Mouse (Mus musculus) hindbrain, embryonic 15.5 days (tissue): Measurements from ENCODE around the gene Hist1h2ac. TPM values are rescaled to one million over a fixed set of nuclear protein-coding genes. Genes with fewer than 3 reads are reported as not detected.

Source experiments
- ATAC-seq: fragments of 200-750 bp; cut with Nextera tagmentation; 2 replicates; pipeline ENCODE4 v1.8.0; 2017; ENCODE audit warnings: low read depth, moderate number of reproducible peaks, moderate TSS enrichment; ENCODE audit not compliant: low FRiP score
- H3K27ac ChIP-seq: fragments of 300-500 bp; sonication (generic); replicated peaks from 2 replicates; pipeline ENCODE4 v1.5.1; 2015; ENCODE audit warnings: mild to moderate bottlenecking, inconsistent platforms
- H3K27me3 ChIP-seq: fragments of 300-500 bp; sonication (generic); 2 replicates; pipeline ENCODE4 v1.6.1; 2015; ENCODE audit warnings: control low read depth, inconsistent platforms
- H3K36me3 ChIP-seq: fragments of 300-500 bp; sonication (generic); 2 replicates; pipeline ENCODE4 v1.6.1; 2015; ENCODE audit warnings: control low read depth, inconsistent platforms
- H3K4me1 ChIP-seq: fragments of 300-500 bp; sonication (generic); replicated peaks from 2 replicates; pipeline ENCODE4 v1.6.1; 2015; ENCODE audit warnings: control low read depth, inconsistent platforms
- H3K4me2 ChIP-seq: fragments of 300-500 bp; sonication (generic); 2 replicates; pipeline ENCODE4 v1.6.1; 2015; ENCODE audit warnings: moderate library complexity, mild to moderate bottlenecking, inconsistent platforms
- H3K4me3 ChIP-seq: fragments of 300-500 bp; sonication (generic); 2 replicates; pipeline ENCODE4 v1.5.1; 2015; ENCODE audit warnings: mild to moderate bottlenecking, inconsistent platforms
- H3K9ac ChIP-seq: fragments of 300-500 bp; sonication (generic); 2 replicates; pipeline ENCODE4 v1.6.1; 2015; ENCODE audit warnings: inconsistent platforms
- H3K9me3 ChIP-seq: fragments of 300-500 bp; sonication (generic); 2 replicates; pipeline ENCODE4 v1.6.1; 2016; ENCODE audit warnings: control low read depth, inconsistent platforms
- WGBS: fragments of 180-500 bp; shearing (Covaris S2); methylation state at CpG from one replicate; pipeline ENCODE4 v1.1.7; 2015; 5-methylcytosine and 5-hydroxymethylcytosine counted together
- polyA plus RNA-seq: library from polyadenylated mRNA; unstranded; fragments of >200 nt; fragmentation: Nextera tagmentation; extraction: Ambion mirVana; gene quantifications from 2 replicates; pipeline ENCODE4 v1.2.1, GENCODE M21; 2015

Gene Hist1h2ac
- polyA plus RNA-seq, 1 experiment from 2014 or later = 0.38 TPM

DNA sequence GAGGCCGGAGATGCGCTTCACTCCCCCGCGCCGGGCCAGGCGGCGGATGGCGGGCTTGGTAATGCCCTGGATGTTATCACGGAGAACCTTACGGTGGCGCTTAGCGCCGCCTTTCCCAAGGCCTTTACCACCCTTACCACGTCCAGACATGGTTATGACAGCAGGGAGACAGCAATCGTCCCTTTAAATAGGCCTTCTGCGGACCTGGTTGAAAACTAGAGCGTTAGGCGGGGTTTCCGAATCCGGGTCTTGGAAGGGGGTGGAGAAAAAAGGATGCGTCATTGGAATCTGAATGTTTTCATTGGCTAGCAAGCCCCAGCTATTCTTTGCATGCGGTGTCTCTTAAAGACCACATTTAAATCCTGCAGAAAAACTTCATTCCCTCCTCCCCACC lies 14.5 kb upstream of the Hist1h2ac start, which contains the start of gene Hist1h4c:
TSS of gene Hist1h4c (minus strand) at position 155 of the 394 bp plus-strand sequence.
- ATAC-seq = peak; percentile 98
- Histone ChIP-seq H3K9ac (peak within 1 kb of the TSS; percentile 57), H3K27ac (peak within 1 kb of the TSS; percentile 86), H3K36me3 (no peaks in the 10 kb centered on the region), H3K4me1 (peaks cover 12% of the 10 kb centered on the region), H3K9me3 (no peaks in the 10 kb centered on the region), H3K4me3 (peak within 1 kb of the TSS; percentile 49), H3K27me3 (no peaks in the 10 kb centered on the region), H3K4me2 (peak within 1 kb of the TSS; percentile 90)
- WGBS = under 1% methylated on average over 22 of the region's 22 CpGs

DNA sequence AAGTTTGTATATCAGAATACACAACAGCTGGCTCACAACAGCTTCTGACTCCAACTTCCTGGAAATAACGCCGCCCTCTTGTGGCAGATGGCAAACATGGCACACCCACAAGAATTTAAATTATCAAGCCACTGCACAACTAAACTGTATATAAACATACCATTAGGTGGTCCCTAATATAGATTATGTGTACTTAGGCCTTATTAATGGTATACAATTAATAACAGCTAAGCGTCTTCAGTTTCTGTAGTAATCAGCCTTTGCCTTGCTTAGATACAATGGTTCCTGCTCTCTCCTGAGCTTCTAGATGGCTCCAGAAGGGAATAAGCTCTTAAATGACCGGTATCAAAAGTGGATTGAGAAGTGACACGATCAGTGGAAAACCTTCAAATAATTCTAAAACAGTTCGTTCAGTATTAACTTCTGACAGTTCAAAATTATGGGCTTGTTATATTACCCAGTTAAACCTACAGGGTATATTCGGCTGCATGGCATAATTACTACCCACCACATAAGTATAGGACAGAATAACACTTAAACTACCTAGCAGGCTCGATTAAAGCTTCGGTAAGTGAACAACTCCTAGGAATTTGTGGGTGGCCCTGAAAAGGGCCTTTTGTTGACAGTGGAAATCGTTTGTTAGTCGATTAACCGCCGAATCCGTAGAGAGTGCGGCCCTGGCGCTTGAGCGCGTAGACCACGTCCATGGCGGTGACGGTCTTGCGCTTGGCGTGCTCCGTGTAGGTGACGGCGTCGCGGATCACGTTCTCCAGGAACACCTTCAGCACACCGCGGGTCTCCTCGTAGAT lies 13.9 kb upstream of the Hist1h2ac start:
- WGBS = under 1% methylated on average over 29 of the region's 32 CpGs
- H3K4me2 ChIP-seq = peak overlapping the region; percentile 90
- H3K9ac ChIP-seq = peak overlapping the region; percentile 57
- peak overlapping the region; percentile 86 for H3K27ac ChIP-seq
- H3K27me3 ChIP-seq = no peaks in the 10 kb centered on the region
- H3K4me3 ChIP-seq = peak overlapping the region; percentile 49
- H3K4me1 ChIP-seq = peaks cover 12% of the 10 kb centered on the region
- peak; percentile 85 for ATAC-seq
- no peaks in the 10 kb centered on the region for H3K9me3 ChIP-seq
- H3K36me3 ChIP-seq = no peaks in the 10 kb centered on the region

DNA sequence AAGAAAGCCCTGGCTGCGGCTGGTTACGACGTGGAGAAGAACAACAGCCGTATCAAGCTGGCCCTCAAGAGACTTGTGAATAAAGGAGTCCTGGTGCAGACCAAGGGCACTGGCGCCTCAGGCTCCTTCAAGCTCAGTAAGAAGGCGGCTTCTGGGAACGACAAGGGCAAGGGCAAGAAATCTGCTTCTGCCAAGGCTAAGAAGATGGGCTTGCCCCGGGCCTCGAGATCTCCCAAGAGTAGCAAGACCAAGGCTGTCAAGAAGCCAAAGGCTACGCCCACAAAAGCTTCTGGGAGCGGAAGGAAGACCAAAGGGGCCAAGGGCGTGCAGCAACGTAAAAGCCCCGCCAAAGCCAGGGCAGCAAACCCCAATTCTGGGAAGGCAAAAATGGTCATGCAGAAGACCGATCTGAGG lies 12.3 kb upstream of the Hist1h2ac start:
- 64% methylated on average over 15 of the region's 15 CpGs for WGBS
- ATAC-seq = no peak
- no peak overlapping the region for H3K4me3 ChIP-seq
- H3K27me3 ChIP-seq = no peaks in the 10 kb centered on the region
- no peaks in the 10 kb centered on the region for H3K36me3 ChIP-seq
- no peak overlapping the region for H3K9ac ChIP-seq
- H3K9me3 ChIP-seq = no peaks in the 10 kb centered on the region
- H3K27ac ChIP-seq = no peak overlapping the region
- H3K4me1 ChIP-seq = peaks cover 12% of the 10 kb centered on the region
- H3K4me2 ChIP-seq = no peak overlapping the region

DNA sequence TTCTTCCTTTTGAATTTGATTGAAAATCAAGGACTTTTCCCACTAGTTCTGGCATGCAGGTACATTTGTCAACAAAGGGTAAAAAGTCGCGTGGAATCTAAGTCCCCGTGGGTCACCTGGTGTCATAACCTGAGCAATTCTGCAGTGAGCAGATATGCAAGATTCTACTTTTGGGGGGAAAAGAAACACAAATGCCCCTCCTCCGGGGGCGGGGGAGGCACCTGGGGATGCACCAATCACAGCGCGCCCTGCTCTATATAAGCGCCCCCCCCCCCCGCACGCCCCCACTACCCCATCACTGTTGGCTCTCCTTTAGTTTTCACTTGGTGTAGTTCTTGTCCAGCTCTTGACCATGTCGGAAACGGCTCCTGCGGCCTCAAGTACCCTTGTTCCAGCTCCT lies 11.8 kb upstream of the Hist1h2ac start, which contains the start of gene Hist1h1t:
TSS of gene Hist1h1t (plus strand) at position 301 of the 400 bp plus-strand sequence.
- whole genome bisulfite sequencing = 49% methylated on average over 10 of the region's 13 CpGs
- no peak within 1 kb of the TSS for H3K9ac ChIP-seq
- H3K4me3 ChIP-seq = no peak within 1 kb of the TSS
- no peaks in the 10 kb centered on the region for H3K9me3 ChIP-seq
- H3K27ac ChIP-seq = no peak within 1 kb of the TSS
- ATAC-seq = no peak
- peaks cover 12% of the 10 kb centered on the region for H3K4me1 ChIP-seq
- H3K27me3 ChIP-seq = no peaks in the 10 kb centered on the region
- no peaks in the 10 kb centered on the region for H3K36me3 ChIP-seq
- no peak within 1 kb of the TSS for H3K4me2 ChIP-seq

DNA sequence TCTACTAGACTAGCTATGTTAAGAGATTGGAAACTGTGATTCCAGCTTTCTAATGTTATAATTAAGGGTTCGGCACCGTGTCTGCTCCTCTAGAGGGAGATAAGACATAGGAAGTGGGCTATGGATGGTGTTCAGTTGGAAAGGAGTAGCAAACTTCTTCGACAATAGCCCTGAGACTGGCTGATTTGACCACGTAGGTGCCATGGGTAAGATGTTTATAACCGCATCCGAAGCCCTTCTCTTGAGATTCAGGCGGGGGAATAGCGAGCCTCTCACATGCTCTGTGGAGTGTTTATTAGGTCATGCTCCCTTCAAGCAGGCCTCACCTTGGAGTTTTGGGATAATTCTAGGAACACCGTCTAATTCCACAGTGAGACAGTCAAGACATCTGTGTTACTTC lies 11.2 kb upstream of the Hist1h2ac start:
- H3K4me2 ChIP-seq = no peak overlapping the region
- WGBS = 96% methylated on average over 9 of the region's 9 CpGs
- no peaks in the 10 kb centered on the region for H3K27me3 ChIP-seq
- no peaks in the 10 kb centered on the region for H3K36me3 ChIP-seq
- no peak overlapping the region for H3K4me3 ChIP-seq
- H3K27ac ChIP-seq = no peak overlapping the region
- H3K9me3 ChIP-seq = no peaks in the 10 kb centered on the region
- H3K4me1 ChIP-seq = peaks cover 12% of the 10 kb centered on the region
- H3K9ac ChIP-seq = no peak overlapping the region
- ATAC-seq = no peak

DNA sequence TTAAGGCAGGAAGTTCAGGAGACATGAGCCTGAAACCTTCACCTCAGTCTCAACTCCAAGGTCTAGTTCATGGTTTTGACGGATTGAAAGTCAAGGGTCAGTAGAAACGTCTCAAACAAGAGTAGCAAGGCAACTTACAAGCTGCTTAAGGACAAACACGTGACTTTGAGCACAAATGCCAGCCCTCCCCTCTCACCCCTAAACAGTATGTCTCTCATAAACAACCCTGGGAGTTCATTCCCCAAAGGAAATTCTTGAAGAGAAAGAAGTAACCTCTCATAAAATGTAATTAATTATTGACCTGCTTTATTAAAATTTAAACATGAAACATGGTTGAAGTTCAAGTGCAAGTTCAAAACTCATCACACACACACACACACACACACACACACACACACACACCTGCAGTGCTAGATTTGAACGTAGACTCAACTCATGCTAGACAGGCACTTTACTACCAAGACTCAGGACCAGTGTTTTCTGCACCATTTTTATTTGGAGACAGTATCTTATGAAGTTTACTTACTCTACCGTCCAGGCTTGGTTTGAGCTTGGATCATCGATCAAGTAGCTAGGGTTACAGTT lies 10.2 kb upstream of the Hist1h2ac start:
- no peak overlapping the region for H3K9ac ChIP-seq
- no peaks in the 10 kb centered on the region for H3K27me3 ChIP-seq
- H3K36me3 ChIP-seq = no peaks in the 10 kb centered on the region
- H3K4me1 ChIP-seq = peaks cover 12% of the 10 kb centered on the region
- H3K9me3 ChIP-seq = no peaks in the 10 kb centered on the region
- H3K4me3 ChIP-seq = no peak overlapping the region
- WGBS = 91% methylated on average over 6 of the region's 6 CpGs
- ATAC-seq = no peak
- no peak overlapping the region for H3K4me2 ChIP-seq
- no peak overlapping the region for H3K27ac ChIP-seq

DNA sequence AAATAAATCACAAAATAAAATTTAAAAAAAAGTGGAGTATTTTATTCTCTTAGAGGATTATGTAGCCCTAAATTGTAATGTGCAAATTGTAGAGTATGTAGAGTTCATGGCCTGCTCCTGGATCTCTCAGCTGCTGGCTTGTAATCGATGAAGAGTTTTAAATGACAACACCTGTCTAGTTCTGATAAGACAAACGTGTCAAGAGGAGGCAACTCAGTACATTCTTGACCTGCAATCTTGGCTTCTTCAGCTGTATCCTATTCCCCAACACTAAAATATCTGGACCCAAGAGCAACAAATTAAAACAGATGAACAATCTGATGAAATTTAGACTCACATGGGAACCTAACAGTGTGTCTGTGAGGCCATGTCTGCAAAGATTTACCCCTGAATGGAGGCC lies 5.7 kb upstream of the Hist1h2ac start:
- 84% methylated on average over 2 of the region's 2 CpGs for WGBS
- peaks cover 16% of the 10 kb centered on the region for H3K4me1 ChIP-seq
- ATAC-seq = no peak
- no peaks in the 10 kb centered on the region for H3K36me3 ChIP-seq
- H3K27ac ChIP-seq = no peak overlapping the region
- H3K4me2 ChIP-seq = no peak overlapping the region
- no peak overlapping the region for H3K9ac ChIP-seq
- no peak overlapping the region for H3K4me3 ChIP-seq
- no peaks in the 10 kb centered on the region for H3K27me3 ChIP-seq
- no peaks in the 10 kb centered on the region for H3K9me3 ChIP-seq

DNA sequence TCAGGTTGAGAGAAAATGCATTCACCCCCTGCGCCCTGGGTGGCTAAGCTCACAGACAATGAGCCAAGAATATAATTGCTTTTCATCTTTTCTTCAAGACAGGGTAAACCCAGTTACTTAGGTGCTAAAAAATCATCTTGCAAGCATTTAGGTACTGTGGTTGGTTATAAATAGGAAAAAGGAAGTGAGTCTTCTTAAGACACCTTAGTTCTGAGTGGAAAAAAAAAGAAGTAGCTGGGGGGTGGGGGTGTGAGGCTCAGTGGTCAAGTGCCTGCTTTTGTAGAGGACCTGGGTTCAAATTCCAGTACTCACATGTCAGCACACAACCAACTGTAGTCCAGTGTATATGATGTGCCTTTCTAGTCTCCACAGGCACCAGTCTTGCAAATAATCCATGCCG lies 5.2 kb upstream of the Hist1h2ac start:
- no peak overlapping the region for H3K4me3 ChIP-seq
- H3K36me3 ChIP-seq = no peaks in the 10 kb centered on the region
- 95% methylated on average over 2 of the region's 2 CpGs for WGBS
- H3K4me2 ChIP-seq = no peak overlapping the region
- H3K9me3 ChIP-seq = no peaks in the 10 kb centered on the region
- ATAC-seq = no peak
- H3K9ac ChIP-seq = no peak overlapping the region
- peaks cover 16% of the 10 kb centered on the region for H3K4me1 ChIP-seq
- no peaks in the 10 kb centered on the region for H3K27me3 ChIP-seq
- H3K27ac ChIP-seq = no peak overlapping the region

DNA sequence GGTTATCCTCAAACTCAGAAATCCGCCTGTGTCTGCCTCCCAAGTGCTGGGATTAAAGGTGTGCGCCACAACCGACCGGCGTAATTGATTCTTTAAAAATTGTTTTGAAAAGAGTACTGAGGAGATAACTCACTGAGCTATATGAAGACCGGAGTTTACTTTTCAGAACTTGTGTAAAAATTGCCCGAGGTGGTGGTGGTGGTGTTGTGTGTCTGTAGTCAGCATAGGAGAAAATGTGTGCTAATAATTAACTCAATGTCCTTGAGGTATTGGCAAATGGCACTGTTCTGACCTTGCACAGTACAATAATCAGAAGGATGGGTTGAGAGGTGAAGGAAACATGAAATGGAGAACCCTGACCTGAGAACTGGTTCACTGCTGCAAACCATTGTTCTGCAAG lies 4.2 kb upstream of the Hist1h2ac start:
- Histone ChIP-seq H3K4me2 (no peak overlapping the region), H3K9me3 (no peaks in the 10 kb centered on the region), H3K27me3 (no peaks in the 10 kb centered on the region), H3K9ac (no peak overlapping the region), H3K36me3 (no peaks in the 10 kb centered on the region), H3K4me3 (no peak overlapping the region), H3K27ac (no peak overlapping the region), H3K4me1 (peaks cover 20% of the 10 kb centered on the region)
- 95% methylated on average over 7 of the region's 7 CpGs for WGBS
- ATAC-seq = no peak

DNA sequence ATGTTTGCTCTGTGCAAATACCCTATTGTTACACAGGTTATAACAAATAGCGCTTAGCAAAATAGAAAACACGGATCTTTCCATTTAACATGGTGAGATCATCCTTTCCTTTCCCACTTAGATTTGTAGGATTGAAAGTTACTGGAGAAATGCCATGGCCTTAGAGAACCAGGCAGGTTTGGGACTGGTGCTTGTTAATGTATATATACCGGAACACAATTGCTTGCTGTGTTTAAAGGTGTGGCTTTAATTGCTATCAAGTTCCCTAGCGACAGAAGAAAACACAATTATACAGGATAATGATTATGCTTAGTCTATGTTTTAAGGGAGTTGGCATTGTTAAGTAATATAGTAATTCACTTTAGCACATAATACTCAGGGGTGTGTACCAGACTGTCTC lies 3.4 kb upstream of the Hist1h2ac start:
- H3K9ac ChIP-seq = no peak overlapping the region

DNA sequence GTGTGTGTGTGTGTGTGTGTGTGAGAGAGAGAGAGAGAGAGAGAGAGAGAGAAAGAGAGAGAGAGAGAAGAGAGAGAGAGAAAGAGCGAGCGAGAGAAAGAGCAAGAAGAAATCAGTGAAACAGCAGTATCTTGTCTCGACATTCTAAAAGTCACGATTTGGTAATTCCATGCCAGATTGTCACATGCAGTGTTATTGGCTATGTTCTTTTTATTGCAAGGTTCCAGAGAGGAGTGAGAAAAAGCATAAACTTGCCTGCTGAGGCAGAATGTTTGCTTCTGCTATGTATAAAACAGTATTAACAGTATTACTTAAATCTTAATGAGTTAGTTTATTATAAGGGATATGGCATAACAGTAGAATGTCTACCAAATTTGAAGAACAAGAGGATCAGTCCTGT lies 2.2 kb upstream of the Hist1h2ac start:
- H3K27ac ChIP-seq = no peak overlapping the region; the same call in 1 of the 2 replicates
- H3K9me3 ChIP-seq = no peaks in the 10 kb centered on the region
- H3K4me3 ChIP-seq = peak overlapping the region; percentile 43
- no peak for ATAC-seq
- H3K9ac ChIP-seq = peak overlapping the region; percentile 48
- 44% methylated on average over 4 of the region's 4 CpGs for WGBS
- H3K27me3 ChIP-seq = no peaks in the 10 kb centered on the region
- H3K4me1 ChIP-seq = peaks cover 26% of the 10 kb centered on the region
- no peaks in the 10 kb centered on the region for H3K36me3 ChIP-seq
- peak overlapping the region; percentile 60 for H3K4me2 ChIP-seq

More for the DNA sequence above, 3.4 kb upstream of the Hist1h2ac start:
- Histone ChIP-seq H3K27me3 (no peaks in the 10 kb centered on the region), H3K27ac (no peak overlapping the region), H3K9me3 (no peaks in the 10 kb centered on the region), H3K4me2 (no peak overlapping the region), H3K4me1 (peaks cover 26% of the 10 kb centered on the region), H3K4me3 (no peak overlapping the region), H3K36me3 (no peaks in the 10 kb centered on the region)
- WGBS = 86% methylated on average over 4 of the region's 4 CpGs
- no peak for ATAC-seq

DNA sequence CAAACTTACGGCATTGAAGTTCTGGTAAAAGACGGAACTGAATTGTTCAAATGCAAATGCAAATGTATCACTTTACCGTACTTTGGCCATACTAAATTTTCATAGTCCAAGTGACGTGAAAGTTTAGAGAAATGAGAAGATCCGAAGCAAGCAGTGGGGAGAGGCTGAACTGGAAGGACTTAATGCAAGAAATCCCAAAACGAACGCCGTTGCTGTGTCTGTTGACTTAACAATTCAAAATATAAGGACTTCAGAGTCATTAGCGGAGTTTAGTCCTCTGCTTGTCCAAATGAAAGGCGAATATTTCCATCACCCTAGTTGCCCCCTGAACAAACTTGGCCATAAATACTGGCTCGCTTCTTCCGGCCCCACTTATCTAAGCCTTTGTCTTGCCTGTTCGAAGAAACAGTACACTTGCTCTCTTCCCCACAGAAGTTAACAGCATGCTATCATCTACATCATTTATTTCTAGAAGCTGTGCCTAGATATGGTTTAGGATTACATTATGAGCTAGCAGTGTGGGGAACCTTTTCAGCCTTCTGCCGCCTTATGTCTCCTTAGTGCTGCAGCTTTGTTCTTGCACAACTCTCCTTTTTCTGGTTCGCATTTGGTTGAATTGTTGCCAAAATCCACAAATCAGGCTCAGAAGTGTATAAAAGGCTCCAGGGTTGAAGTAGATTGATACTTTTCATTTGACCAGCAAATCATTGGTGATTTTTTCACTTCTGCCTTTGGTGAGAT lies 1.5 kb upstream of the Hist1h2ac start:
- ATAC-seq = no peak
- Histone ChIP-seq H3K4me3 (peak overlapping the region; percentile 43), H3K27me3 (no peaks in the 10 kb centered on the region), H3K27ac (peak overlapping the region; percentile 89), H3K4me2 (peak overlapping the region; percentile 60), H3K9ac (peak overlapping the region; percentile 48), H3K4me1 (peaks cover 26% of the 10 kb centered on the region), H3K9me3 (no peaks in the 10 kb centered on the region), H3K36me3 (no peaks in the 10 kb centered on the region)
- WGBS = 7% methylated on average over 15 of the region's 15 CpGs
